ENCODE assay signal across 16 mouse cellular contexts in the genomic region with DNA sequence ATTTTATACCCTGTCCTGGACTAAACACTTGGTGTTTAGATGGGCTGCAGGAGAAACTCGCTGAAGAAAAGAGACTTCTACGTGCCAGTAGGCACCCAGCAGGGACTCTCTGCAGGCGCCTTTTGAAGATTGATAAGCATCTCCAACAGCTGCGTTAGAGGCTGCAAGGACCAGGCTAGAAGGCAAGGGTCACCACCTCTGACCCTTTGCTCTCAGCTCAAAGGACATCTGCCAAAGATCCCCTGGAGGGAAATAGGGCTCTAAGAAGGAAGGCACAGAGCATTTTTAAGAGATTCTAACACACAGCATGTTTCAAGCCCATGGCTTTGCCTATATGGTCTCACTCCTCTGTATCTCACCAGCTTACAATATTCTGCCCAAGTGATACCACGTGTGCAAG.
DNase-seq lines count a peak whose midpoint lies in the region; ATAC-seq and TF ChIP-seq lines count a peak whose summit lies in the region.
"Had no signal": no experiment of that assay in that cellular context is flagged by ENCODE, and none has a peak within 500 bp of the region (broad histone marks: within the 10 kb centered on the region; RNA-seq: fewer than 3 reads in every experiment).

No protein-coding gene starts in this region.

- no peak overlapping the region for H3K27ac ChIP-seq in hindbrain, embryonic 11.5 days (ENCODE audit: low read depth, low read length)
- H3K27ac ChIP-seq in hindbrain, postnatal 0 days, result no peak overlapping the region
- no peak overlapping the region for H3K27ac ChIP-seq in midbrain, embryonic 12.5 days (replicated peaks)
- H3K27ac ChIP-seq in layer of hippocampus, adult 2 months, result no peak overlapping the region
- H3K27ac ChIP-seq: hindbrain, embryonic 15.5 days; liver, embryonic 14.5 days had no signal

- H3K4me1 ChIP-seq in hindbrain, embryonic 11.5 days (replicated peaks; ENCODE audit: control insufficient read depth, insufficient read depth, low read length), result peaks cover 6% of the 10 kb centered on the region
- H3K4me1 ChIP-seq in hindbrain, postnatal 0 days (ENCODE audit: insufficient read depth, low read length), result 0 out of 2 replicates have a peak, but pooled peaks cover 5% of the 10 kb centered on the region
- H3K4me1 ChIP-seq in midbrain, embryonic 12.5 days, result peaks cover 11% of the 10 kb centered on the region

- WGBS in hindbrain, embryonic 11.5 days, result 1% methylated on average over 5 of the region's 5 CpGs
- 19% methylated on average over 5 of the region's 5 CpGs for WGBS in hindbrain, postnatal 0 days
- WGBS in midbrain, embryonic 12.5 days, result 2% methylated on average over 5 of the region's 5 CpGs

- no peaks in the 10 kb centered on the region for H3K36me3 ChIP-seq in hindbrain, embryonic 11.5 days (ENCODE audit: control insufficient read depth, insufficient read depth, low read length)
- no peaks in the 10 kb centered on the region for H3K36me3 ChIP-seq in hindbrain, postnatal 0 days (ENCODE audit: insufficient read depth, low read length)
- H3K36me3 ChIP-seq in midbrain, embryonic 12.5 days, result no peaks in the 10 kb centered on the region
- H3K36me3 ChIP-seq: hindbrain, embryonic 15.5 days had no signal

- H3K9ac ChIP-seq in hindbrain, embryonic 11.5 days (ENCODE audit: low read depth, low read length), result no peak overlapping the region
- H3K9ac ChIP-seq in hindbrain, postnatal 0 days (replicated peaks; ENCODE audit: low read length), result no peak overlapping the region
- H3K9ac ChIP-seq in midbrain, embryonic 12.5 days (replicated peaks), result no peak overlapping the region
- H3K9ac ChIP-seq: hindbrain, embryonic 15.5 days; liver, embryonic 14.5 days had no signal

- H3K4me3 ChIP-seq in hindbrain, embryonic 11.5 days (ENCODE audit: low read depth, low read length), result no peak overlapping the region
- no peak overlapping the region for H3K4me3 ChIP-seq in hindbrain, postnatal 0 days (ENCODE audit: low read length)
- H3K4me3 ChIP-seq in midbrain, embryonic 12.5 days, result no peak overlapping the region
- H3K4me3 ChIP-seq in layer of hippocampus, adult 2 months, result no peak overlapping the region
- H3K4me3 ChIP-seq: erythroblast, embryonic 14.5 days; hindbrain, embryonic 15.5 days had no signal

- no peak for TF ChIP-seq CTCF in hindbrain, postnatal 0 days (IDR thresholded peaks at IDR 0.05; ENCODE audit: low read depth)
- TF ChIP-seq CTCF in layer of hippocampus, adult 2 months (conservative IDR thresholded peaks at IDR 0.05), result no peak

- DNase-seq in hindbrain, embryonic 11.5 days (ENCODE audit: low spot score), result peak; percentile 50
- no peak for DNase-seq in hindbrain, postnatal 0 days (ENCODE audit: low spot score)
- peak; percentile 4 for DNase-seq in R1 (ENCODE audit: low read depth, low spot score)
- peak; percentile 90 for DNase-seq in embryo, embryonic 9.5 days (ENCODE audit: extremely low spot score)
- DNase-seq in layer of hippocampus, adult 2 months (ENCODE audit: low spot score in 2 of 2), result no peak
- DNase-seq in gastrocnemius, adult 8-10 months (ENCODE audit: low spot score in 2 of 2), result no peak
- DNase-seq: adrenal gland, adult 8-10 months; cerebellum, adult 18-20 months; heart, adult 18-20 months; layer of hippocampus, adult 9-11 months; right cerebral cortex, postnatal 25 days had no signal

- H3K27me3 ChIP-seq in hindbrain, embryonic 11.5 days (ENCODE audit: control insufficient read depth, insufficient read depth, low read length), result no peaks in the 10 kb centered on the region
- H3K27me3 ChIP-seq in hindbrain, postnatal 0 days (ENCODE audit: insufficient read depth, low read length), result no peaks in the 10 kb centered on the region
- no peaks in the 10 kb centered on the region for H3K27me3 ChIP-seq in midbrain, embryonic 12.5 days
- H3K27me3 ChIP-seq: hindbrain, embryonic 15.5 days had no signal

- no peaks in the 10 kb centered on the region for H3K9me3 ChIP-seq in hindbrain, embryonic 11.5 days (ENCODE audit: control insufficient read depth, low read length)
- H3K9me3 ChIP-seq in hindbrain, postnatal 0 days (ENCODE audit: low read length), result no peaks in the 10 kb centered on the region
- no peaks in the 10 kb centered on the region for H3K9me3 ChIP-seq in midbrain, embryonic 12.5 days
- H3K9me3 ChIP-seq: hindbrain, embryonic 15.5 days had no signal

- ATAC-seq in hindbrain, embryonic 11.5 days (ENCODE audit: low FRiP score), result peak; percentile 37; the same call in 1 of the 2 replicates
- ATAC-seq in hindbrain, postnatal 0 days, result no peak
- peak; percentile 31; the same call in 1 of the 2 replicates for ATAC-seq in midbrain, embryonic 12.5 days (ENCODE audit: low FRiP score, low read depth)
- ATAC-seq: lung, postnatal 0 days had no signal

- H3K4me2 ChIP-seq in hindbrain, embryonic 11.5 days (replicated peaks; ENCODE audit: low read depth, low read length), result no peak overlapping the region
- no peak overlapping the region for H3K4me2 ChIP-seq in hindbrain, postnatal 0 days (ENCODE audit: low read depth, low read length)
- no peak overlapping the region for H3K4me2 ChIP-seq in midbrain, embryonic 12.5 days (replicated peaks)
- H3K4me2 ChIP-seq: hindbrain, embryonic 15.5 days had no signal

Comparison
In these comparisons a context has a peak if more than half of its experiments do, and no peak if none do; other contexts are left out.
1. DNase-seq: peak in hindbrain, embryonic 11.5 days (single experiment), R1 (single experiment) and embryo, embryonic 9.5 days (single experiment); none in hindbrain, postnatal 0 days (single experiment), layer of hippocampus, adult 2 months (0 of 2) and gastrocnemius, adult 8-10 months (0 of 2).